Comparison of ENCODE assay signal across 10 mouse cellular contexts in genomic region chr13:59766786-59767515, GRCm38 (mm10). TPM values are rescaled to one million over a fixed set of nuclear protein-coding genes. Genes with fewer than 3 reads are reported as not detected.
DNase-seq lines count a peak whose midpoint lies in the region; ATAC-seq lines count a peak whose summit lies in the region.
"Had no signal": no experiment of that assay in that cellular context is flagged by ENCODE, and none has a peak within 500 bp of the region (broad histone marks: within the 10 kb centered on the region; RNA-seq: fewer than 3 reads in every experiment).

No protein-coding gene starts in this region.

- peak overlapping the region; percentile 74 for H3K4me2 ChIP-seq in liver, embryonic 16.5 days (ENCODE audit: low read depth, low read length)

- peak overlapping the region; percentile 100 for H3K27ac ChIP-seq in liver, embryonic 16.5 days (ENCODE audit: low read length)
- H3K27ac ChIP-seq: macrophage had no signal

- 59% methylated on average over 11 of the region's 11 CpGs for WGBS in liver, embryonic 16.5 days (ENCODE audit: insufficient replicate concordance)

- H3K4me3 ChIP-seq in liver, embryonic 16.5 days (ENCODE audit: low read depth, low read length) = peak overlapping the region; percentile 94

- H3K9me3 ChIP-seq in liver, embryonic 16.5 days (replicated peaks; ENCODE audit: control insufficient read depth, low read length) = no peaks in the 10 kb centered on the region

- H3K4me1 ChIP-seq in liver, embryonic 16.5 days (ENCODE audit: control insufficient read depth, low read depth, low read length) = peaks cover 63% of the 10 kb centered on the region

- ATAC-seq in liver, embryonic 16.5 days (ENCODE audit: low read depth) = no peak

- H3K9ac ChIP-seq in liver, embryonic 16.5 days (ENCODE audit: low read depth, low read length) = peak overlapping the region; percentile 99

- H3K36me3 ChIP-seq in liver, embryonic 16.5 days (ENCODE audit: control insufficient read depth, insufficient read depth) = peaks cover 26% of the 10 kb centered on the region

- peak; percentile 32 for DNase-seq in cerebellum, adult 9-10 months
- DNase-seq in cerebellum, postnatal 4 days (ENCODE audit: low spot score in 2 of 2) = no peak
- peak; percentile 30 for DNase-seq in NIH3T3 (ENCODE audit: low read depth)
- DNase-seq in kidney, adult 18-20 months = peak; percentile 62
- DNase-seq in spleen, postnatal 4 days (ENCODE audit: low spot score in 2 of 2) = no peak
- DNase-seq in thymus, postnatal 4 days = no peak
- no peak for DNase-seq in embryo, embryonic 10 days (ENCODE audit: low spot score)
- DNase-seq: thymus, postnatal 25 days had no signal

- H3K27me3 ChIP-seq in liver, embryonic 16.5 days (ENCODE audit: control insufficient read depth, insufficient read depth, low read depth, low read length) = no peaks in the 10 kb centered on the region

RNA-seq across cellular contexts. Expression of gene Isca1, which starts 2.7 kb away (rescaled TPM):
- polyA plus RNA-seq in liver, embryonic 16.5 days (2015; fragmentation: Nextera tagmentation; extraction: Ambion mirVana) = 224 and 231 TPM in 2 replicates

RNA-seq across cellular contexts. Expression of gene Gm49354, which starts 15.1 kb away (rescaled TPM):
- not detected in 2 replicates for polyA plus RNA-seq in liver, embryonic 16.5 days (2015; fragmentation: Nextera tagmentation; extraction: Ambion mirVana)
- polyA plus RNA-seq: macrophage had no signal

RNA-seq across cellular contexts. Expression of gene 1700014D04Rik, which starts 20.4 kb away (rescaled TPM):
- not detected in 2 replicates for polyA plus RNA-seq in liver, embryonic 16.5 days (2015; fragmentation: Nextera tagmentation; extraction: Ambion mirVana)
- polyA plus RNA-seq: macrophage had no signal

RNA-seq across cellular contexts. Expression of gene Spata31d1d, which starts 35.4 kb away (rescaled TPM):
- 0.02 TPM in 1 of 2 replicates, not detected in the other for polyA plus RNA-seq in liver, embryonic 16.5 days (2015; fragmentation: Nextera tagmentation; extraction: Ambion mirVana)
- polyA plus RNA-seq: macrophage had no signal

RNA-seq across cellular contexts. Expression of gene Spata31d1b, which starts 54.9 kb away (rescaled TPM):
- polyA plus RNA-seq in liver, embryonic 16.5 days (2015; fragmentation: Nextera tagmentation; extraction: Ambion mirVana) = not detected in 2 replicates
- polyA plus RNA-seq: macrophage had no signal

Comparison
In these comparisons a context has a peak if more than half of its experiments do, and no peak if none do; other contexts are left out.
1. DNase-seq: peak in cerebellum, adult 9-10 months (single experiment), NIH3T3 (single experiment) and kidney, adult 18-20 months (single experiment); none in cerebellum, postnatal 4 days (0 of 2), spleen, postnatal 4 days (0 of 2), thymus, postnatal 4 days (single experiment) and embryo, embryonic 10 days (single experiment).